Mouse (Mus musculus) heart, adult 2 months (tissue): ENCODE data around the gene Sh2d1b1.

Source experiments
- CTCF ChIP-seq: fragments of 200-600 bp; IDR thresholded peaks from 2 replicates; pipeline ENCODE4 v1.8.1; 2022; ENCODE audit warnings: antibody characterized with exemption, mild to moderate bottlenecking, moderate library complexity
- POLR2A ChIP-seq: fragments of 200-500 bp; IDR thresholded peaks from 2 replicates; pipeline ENCODE4 v1.6.1; 2011; ENCODE audit warnings: mild to moderate bottlenecking, low read depth, low read length, control low read depth; ENCODE audit not compliant: insufficient read depth

DNA sequence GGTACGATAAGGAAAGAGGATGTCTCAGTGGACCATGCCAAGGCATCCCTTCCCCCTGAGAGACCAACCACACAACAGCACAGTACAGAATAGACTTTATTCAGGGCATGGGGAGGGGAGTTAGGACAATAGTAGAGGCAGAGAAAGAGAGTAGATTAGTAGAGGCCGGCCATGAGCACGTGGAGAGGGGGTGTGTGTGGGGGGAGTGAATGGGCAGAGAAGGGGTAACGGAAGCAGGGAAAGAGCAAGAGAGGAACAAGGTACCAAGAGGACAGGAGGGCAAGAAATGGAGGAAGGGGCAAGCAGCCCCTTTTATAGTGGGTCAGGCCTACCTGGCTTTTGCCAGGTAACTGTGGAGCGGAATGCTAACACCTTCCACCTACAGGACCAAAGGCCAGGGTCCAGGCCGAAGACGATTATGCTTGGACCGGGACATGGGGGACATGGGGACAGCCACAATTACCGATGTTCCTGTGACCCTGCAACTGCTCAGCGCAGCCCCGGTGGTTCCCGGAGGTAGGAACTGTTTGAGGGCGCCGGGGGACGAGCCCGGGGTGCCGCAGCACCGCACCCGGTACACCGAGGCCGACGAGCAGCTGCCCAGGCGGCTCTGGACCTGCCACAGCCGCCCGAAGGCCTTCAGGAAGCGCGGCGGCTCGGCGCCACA is 22.1 kb upstream of the Sh2d1b1 start:
- no peak for TF ChIP-seq POLR2A
- TF ChIP-seq CTCF, result no peak
